Mouse (Mus musculus): ENCODE measurements at regions not wholly inside any gene's neighbourhood (a gene's known extent, or its start where the extent isn't known, plus 50 kb on each side); places are given as distances from the start of the nearest gene placed in this dataset.

DNA sequence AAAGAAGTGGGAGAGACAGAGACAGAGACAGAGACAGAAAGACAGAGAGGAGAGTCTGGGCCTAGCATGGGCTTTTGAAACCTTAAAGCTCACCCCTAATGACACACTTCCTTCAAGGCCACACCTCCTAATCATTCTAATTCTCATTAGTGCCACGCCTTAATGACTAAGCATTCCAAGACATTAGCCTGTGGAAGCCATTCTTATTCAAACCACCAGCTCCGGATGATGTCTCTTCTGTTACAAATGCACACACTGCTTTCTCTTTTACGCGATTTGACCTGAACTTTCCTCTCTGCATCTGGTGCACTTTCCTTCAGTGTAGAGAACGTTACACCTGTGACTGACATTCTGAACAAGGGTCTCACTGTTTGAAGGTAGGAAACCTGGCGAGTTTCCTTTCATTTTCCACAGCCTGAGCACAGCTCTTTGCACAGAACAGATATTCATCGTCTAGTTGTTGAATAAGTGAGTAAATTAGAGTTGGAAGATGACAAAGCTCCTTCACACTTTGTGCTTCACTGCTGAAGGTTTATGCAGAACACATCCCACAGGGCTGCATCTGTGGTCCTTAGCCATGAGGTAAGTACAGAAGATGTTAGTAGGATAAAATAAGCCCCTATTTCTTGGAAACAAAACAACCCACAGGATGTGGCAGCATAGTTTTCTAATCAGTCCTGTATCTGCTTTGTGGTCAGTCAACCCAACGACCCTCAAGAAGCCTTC is 116.8 kb downstream of the Faxc start:
- no peak for DNase-seq (ENCODE audit: low read depth, low spot score)

DNA sequence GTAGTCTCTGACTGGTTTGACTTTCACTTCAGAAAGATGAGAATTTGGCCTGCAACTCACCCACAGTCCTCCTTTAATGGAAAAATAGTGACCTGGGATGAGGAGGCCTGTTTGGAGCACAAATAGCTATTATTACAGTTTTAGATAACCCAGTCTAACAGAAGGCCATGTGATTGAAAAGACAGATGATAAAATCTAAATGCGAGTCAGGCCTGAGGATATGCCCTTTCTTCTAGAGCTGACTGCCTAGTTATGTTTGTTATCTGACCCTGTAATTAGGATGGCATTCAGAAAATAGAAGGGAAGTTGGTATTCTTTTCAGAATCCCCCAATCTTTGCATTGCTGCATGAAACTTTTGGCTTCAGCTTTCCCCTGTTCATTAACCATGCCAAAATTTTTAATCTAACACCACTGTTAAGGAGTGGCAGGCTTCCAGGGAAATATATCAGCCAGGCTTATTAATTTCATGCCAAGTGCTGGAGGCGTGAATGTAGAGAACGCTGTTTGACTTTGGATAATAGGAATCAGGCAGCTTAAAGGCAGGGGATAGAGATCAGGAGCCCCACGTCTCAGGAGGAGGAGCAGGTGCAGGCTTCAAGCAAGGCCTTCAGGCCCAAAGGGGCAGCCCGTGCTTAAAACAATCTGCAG is 135.8 kb downstream of the Faxc start:
- DNase-seq (ENCODE audit: low read depth, low spot score) = no peak

DNA sequence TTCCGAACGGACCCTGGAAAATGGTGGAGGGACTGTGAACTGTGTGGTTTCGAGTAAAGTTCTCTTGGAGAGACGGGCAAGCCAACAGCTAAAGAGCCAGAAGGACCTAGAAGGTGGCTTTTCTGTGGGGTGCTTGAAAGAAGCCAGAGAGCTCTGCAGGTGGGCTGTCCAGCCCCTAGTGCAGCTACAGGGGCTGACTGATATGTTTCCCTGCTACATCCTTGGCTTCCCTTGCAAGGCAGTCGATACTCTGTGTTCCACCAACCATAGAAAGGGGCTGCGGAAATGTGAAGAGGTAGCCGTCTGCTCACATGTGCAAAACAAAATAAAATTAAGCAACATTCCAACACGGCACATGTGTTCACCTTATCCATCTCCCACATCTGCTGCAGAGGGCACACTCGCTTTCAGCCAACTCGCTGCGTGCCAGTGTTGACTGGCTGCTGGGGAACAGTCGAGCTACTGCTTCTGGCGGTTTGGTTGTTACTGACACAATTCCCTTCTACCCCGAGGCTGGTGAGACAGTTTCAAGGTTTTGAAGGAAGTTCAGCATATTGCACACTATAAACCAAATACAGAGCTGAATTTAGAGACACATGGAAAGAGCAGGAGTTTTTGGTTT is 136.7 kb downstream of the Faxc start:
- DNase-seq (ENCODE audit: low read depth, low spot score) = no peak

DNA sequence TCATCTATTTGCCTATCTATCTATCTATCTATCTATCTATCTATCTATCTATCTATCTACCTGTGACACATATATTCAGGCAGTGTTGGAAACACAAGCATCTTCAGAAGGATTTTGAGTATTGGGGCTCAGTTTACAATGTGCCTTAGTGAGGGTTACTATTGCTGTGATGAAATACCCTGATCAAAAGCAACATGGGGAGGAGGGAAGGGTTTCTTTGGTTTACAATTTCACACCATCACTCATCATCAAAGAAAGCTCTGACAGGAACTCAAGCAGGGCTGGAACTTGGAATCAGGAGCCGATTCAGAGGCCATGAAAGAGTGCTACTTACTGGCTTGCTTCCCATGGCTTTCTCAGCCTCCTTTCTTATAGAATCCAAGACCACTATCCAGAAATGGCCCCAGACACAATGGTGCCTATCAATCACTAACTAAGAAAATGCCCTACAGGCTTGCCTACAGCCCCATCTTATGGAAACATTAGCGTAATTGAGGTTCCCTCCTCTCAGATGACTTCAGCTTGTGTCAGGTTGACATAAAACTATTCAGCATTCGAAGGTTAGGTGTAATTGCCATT is 157.2 kb downstream of the Faxc start:
- DNase-seq (ENCODE audit: low read depth, low spot score) = no peak

DNA sequence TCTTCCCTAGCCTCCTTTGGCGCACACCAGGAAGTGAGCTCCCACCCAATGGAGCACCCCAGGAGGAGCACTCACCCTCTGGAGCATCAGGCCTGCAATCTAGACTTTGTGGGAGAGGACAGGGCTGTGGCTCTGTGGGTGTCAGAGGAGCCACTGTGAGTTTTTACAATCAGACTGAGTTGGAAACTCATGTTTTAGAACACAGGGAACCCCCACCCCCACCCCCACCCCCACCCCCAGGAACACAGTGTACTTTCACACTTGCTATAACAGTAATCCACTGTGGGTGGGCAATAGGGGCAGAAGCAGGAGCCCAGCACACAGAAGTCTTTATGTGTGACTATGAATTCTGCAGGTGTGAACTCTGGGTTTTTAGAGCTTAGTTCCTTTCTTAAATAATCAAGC is 158.5 kb downstream of the Faxc start:
- DNase-seq (ENCODE audit: low read depth, low spot score) = no peak

DNA sequence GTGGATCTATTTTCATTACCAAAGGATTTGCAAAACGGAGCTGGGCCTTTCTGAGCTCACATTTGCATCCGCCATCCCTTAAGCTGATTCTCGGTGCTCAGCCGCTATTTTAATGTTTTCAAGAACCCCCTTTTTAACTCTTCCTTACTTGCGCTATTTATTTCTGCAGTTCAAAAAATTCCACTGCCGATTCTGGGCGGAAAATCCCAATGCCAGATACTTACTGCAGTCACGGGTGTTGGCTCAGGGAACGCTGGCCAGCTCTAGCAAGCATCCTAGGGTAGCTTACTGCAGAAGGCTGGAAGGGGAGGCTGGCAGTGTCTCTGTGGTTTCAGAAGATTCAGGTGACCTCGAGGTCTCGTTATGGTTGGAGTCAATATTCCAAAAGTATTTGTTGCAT is 159.4 kb downstream of the Faxc start:
- no peak for DNase-seq (ENCODE audit: low read depth, low spot score)

DNA sequence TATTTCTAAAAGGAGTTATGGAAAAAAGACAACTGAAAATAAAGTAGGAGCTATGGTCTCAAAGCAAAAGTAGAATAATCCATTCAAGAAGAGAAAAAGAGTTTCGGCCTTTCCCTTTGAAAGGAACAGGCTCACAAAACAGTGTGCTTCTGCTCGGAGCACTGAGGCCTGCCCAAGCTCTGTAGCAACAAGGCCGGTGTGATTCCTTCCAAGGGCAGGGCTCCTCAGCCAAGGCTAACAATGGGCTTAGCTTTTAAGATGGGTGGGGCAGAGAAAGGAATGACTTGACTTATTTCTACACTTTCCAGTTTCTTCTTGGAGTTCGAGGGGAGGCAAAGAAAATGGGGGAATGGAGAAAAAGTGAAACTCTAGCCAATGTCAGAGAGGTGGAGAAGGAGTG is 161.4 kb downstream of the Faxc start:
- DNase-seq (ENCODE audit: low read depth, low spot score) = no peak

DNA sequence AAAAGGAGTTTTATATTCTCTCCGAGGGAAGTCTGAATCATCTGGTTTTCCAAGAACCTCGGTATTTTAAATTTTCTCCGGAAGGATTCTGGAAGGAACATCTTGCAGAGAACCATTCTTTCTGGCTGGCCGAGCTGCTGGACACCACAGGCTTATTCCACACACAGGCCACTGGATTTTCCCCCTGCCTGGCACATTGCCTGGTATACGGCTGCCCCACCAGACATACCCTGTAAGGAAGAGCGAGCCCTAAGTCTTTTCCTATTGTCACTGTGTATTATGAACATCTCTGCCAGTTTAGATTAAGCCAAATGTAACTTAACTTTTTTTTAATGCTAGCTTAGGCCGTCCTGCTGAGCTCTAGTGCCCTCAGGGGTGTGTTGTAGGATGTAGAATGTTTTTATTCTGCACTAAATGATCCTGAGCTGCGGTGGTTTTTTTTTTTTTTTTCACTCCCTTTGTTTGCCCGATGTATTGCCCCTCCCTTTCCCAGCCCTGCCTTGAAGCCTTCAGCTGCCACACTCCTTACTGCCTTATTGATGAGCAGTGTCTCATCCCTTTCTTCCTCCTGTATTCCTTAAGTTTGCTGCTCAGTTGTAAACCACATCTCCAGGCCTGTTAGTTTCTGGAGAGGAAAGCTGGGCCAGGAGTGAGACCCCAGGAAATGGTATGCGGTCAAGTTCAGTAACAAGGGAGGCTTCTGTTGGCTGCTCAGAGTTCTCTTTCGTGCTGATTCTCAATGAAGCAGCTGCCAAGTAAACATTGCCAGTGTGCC is 164.3 kb downstream of the Faxc start:
- peak; percentile 3 for DNase-seq (ENCODE audit: low read depth, low spot score)

DNA sequence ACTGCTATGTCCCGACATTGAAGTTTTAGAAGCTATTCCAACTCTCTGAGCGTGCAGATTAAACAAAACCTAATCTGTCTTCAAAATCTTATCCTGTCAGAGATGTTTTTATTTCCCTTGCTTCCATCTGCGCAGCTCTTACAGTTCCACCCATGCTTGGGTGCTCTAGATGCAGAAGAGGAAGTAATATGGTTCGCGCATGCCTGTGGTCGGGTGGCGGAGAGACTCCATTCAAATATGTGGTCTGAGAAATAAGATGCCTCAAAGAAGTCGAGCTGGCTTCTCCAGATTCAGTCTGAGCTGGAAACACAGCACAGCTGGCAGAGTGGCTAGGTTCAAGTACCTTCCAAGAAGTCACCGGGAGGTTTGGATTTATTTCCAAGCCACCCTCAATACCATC is 167.5 kb downstream of the Faxc start:
- no peak for DNase-seq (ENCODE audit: low read depth, low spot score)

DNA sequence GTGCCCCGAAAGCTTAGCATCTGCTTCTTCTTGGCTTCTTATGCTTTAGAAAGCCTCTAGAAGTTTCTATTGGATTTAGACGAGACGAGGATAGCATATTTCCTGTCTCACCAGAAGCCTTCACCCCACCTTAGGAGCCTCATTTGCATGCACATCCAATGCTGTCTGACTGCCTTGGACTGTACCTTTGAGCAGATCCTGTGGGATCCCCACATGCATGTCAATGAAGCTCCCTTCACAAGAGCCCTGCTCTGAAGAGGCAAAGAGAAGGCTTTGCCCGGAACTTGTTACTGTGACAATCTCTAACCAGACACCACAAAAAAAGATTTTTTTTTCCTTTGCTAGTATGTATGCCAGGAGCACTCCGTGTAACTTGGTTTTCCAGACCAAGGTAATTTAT is 171.3 kb downstream of the Faxc start:
- DNase-seq (ENCODE audit: low read depth, low spot score) = no peak

DNA sequence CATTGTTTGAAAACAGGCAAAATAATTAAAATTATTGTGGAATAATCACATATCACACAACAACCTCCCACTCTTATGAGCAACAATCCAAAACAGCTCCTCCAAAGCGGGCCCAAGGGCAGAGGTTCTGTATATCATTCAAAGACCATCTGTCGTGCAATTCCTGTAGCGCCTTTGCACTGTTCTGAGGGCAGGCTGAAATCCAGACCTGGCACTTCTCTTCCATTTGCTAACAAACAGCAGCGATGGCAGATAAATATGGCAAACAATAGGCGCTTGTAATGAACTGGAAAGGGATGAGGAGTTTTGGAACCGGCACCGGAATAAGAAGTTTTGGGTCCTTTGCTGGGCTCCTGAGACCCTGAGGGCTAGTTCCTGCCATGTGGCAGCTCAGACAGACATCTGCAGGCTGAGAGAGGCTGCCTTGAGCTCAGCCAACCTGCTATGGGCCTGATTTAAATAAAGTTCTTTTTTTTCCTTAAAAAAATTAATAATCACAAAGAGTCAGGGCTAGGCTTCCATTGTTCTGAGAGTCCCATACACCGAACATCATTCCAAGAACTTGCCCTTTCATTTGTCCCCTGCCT is 172.0 kb downstream of the Faxc start:
- no peak for DNase-seq (ENCODE audit: low read depth, low spot score)

DNA sequence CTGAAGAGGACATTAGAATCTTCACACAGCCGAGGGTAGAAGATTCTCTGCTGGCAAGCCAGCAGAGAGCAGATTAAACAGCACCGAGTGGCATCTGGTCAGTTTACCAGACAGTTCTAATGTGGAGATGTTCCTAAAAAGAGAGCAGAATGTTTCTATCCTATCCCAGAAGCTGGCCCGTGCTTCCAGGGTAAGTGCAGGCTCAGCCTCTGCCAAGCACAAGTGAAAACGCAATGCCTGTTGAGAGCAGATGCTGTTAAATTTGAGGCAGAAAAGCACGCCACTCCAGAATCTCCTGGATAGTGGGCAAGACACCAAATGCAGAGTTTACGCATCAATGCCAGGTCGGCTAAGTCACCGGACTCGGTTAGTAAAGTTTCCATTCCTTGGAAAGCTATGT is 175.8 kb downstream of the Faxc start:
- no peak for DNase-seq (ENCODE audit: low read depth, low spot score)

DNA sequence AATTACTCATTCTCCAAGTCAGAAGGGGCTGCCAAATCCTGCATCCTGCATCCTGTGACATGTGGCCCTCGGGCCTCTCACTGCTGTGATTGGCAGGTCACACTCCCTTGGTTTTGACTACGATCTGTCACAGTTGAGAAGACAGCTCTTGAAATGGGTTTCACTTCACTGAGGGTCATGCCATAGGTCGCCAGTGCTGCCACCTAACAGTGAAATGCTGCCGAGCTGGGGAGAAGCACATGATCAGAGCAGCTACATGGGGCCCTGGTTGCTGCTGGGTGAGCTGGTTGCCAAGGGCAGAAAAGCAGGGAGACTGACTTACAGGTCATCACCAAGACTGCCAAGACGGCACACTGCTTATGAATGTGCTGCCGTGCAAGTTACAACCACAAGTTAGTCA is 178.3 kb downstream of the Faxc start:
- no peak for DNase-seq (ENCODE audit: low read depth, low spot score)

DNA sequence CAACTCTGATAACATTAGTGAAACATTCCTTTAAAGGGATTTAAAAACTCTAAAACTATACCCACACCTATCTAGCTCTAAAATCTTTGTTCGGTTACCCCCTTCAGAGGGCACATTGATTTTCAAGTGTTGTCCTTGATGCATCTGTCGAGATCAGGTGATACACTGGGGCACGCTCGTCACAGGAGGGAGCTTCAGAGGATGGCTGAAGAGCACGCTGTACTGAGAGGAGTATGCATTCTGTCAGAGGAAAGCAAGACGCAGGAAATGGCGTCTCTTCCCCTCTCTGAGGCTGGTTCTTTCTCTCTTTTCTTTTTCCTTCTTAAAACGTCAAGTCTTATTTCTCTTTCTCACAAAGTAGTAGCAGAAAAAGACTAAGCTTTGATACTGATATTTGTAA is 179.3 kb downstream of the Faxc start:
- no peak for DNase-seq (ENCODE audit: low read depth, low spot score)

DNA sequence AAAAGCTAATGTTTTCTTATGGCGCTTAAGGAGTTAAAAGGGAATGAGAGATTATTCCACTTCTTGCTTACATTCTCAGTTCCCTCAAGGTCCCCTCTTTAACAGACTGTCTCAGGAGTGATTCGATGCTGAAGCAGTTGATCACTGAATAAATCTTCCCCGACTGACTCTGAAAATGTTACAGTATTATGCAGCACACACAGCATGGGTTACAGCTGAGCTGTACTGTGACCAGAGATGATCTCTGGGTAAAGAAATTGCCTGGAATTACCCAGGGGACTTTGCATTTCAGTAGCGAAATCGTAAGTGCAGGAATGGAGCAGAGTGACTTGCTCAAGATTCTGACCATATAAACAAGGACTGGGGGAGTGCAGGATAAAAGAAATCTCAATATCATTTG is 181.1 kb downstream of the Faxc start:
- DNase-seq (ENCODE audit: low read depth, low spot score) = no peak

DNA sequence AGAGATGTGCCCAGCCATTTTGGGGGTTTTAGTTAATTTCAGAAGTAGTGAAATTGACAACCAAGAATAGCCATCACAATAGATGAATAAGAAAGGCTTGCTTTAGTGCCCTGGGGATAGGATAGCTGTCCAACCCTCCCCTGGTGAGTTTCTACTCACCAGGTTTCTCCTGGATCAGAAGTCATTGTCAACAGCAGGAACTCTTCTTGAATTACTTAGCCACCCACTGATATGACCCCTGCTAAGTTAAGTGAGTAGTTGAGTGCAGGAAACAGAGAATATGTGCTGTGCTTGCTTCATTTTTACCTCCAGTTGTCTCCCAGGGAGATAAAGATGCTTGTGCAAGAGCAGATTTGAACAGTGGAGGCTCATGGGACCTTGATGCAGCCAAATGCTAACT is 183.3 kb downstream of the Faxc start:
- no peak for DNase-seq (ENCODE audit: low read depth, low spot score)

DNA sequence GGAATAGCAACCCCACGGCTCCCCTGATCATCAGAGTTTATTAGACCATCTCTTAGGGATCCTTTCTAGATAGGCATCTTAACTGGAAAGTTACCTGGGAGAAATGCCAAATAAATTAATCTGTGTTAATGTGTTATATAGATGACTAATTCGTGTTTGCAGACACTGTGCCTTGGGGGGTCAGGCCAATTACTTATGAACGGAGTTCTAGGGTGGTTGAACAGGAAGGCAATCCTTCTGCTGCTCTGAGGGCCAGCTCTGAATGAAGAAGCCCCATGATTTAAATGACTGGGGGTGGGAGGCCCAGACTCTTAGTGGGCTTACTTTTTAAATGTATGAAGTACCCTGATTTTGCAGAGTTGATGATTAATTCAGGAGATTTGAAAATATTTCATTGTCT is 188.7 kb downstream of the Faxc start:
- no peak for DNase-seq (ENCODE audit: low read depth, low spot score)

DNA sequence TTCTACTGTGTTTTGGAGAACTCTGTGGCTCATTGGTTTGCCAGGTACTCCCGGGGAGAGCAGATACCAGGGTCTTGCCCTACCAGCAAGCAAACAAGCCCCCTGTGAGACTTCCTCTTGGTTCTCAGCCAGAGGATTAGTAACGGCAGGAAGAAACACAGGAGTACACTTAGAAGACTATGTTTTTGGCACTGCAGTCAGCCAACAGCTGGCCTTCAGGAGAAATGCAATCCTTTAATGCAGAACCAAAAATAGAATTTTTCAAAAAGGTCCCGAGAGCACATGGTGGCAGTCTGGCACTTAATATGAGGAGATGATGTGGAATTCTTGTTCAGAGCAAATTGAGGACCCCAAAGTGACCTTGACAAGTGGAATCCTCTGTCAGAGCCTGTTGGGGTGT is 189.8 kb downstream of the Faxc start:
- no peak for DNase-seq (ENCODE audit: low read depth, low spot score)

DNA sequence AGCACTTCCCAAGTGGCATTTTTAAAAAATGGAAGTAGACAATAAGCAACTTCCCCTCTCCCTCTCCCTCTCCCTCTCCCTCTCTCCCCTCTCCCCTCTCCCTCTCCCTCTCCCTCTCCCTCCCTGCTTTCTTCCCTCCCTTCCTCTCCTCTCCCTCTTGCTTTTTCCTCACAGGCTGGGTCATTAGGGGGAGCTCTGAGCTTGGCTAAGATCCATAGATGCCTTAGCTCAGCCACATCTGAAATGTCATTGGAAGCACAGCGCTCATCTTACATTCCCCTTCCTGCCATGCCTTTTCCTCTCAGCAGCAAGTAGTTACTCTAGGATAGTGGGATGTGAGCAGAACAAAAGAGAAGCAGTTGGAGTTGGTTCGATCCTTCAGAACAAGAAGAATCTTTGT is 190.3 kb downstream of the Faxc start:
- DNase-seq (ENCODE audit: low read depth, low spot score) = no peak

DNA sequence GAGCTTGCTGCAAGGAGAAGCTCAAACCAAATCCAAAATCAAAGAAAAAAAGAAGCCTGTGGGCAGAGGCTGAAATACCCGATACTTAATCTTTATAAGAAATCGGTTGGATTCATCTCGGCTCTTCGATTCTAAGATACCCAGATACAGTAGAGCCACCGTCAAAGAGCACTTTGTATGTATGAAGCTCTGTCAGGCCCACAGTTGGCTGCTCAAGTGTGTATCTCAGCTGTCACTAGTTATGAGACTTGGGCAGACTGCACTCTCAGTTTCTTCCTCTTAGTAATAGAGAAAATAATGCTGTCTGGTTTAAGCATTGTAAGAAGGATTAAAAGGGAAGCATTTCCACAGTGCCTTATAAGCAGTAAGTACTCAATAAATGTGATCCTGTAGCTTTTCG is 193.7 kb downstream of the Faxc start:
- no peak for DNase-seq (ENCODE audit: low read depth, low spot score)

DNA sequence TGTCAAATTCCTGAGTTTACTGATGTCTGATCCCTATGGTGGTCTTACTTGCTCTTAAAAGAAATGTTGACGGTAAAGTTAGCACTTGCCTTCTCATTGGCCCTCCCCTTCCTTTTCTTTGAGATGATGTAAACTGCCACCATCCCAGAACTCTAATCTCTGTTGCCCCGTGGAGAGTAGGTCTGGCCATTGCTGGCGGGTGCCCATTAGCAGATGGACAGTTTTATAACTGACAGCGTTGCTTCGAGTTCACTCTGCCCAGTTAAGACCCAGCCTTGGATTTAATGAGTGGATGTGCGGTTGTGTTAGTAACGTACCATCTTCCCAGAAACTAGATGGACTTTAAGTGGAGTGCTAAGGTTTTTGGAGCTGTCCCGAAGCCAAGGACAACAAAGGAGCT is 199.4 kb downstream of the Faxc start:
- DNase-seq (ENCODE audit: low read depth, low spot score) = no peak

All from embryo, embryonic 11.5 days (tissue).